Mouse (Mus musculus) macrophage (primary cell): ENCODE data around the gene Tcap. TPM values are rescaled to one million over a fixed set of nuclear protein-coding genes. Genes with fewer than 3 reads are reported as not detected.

Experiments
- H3K27ac ChIP-seq: fragments of 350-480 bp; formaldehyde crosslinking; 2 replicates; pipeline ENCODE4 v1.9.0; 2021
- H3K36me3 ChIP-seq: fragments of 350-480 bp; formaldehyde crosslinking; 2 replicates; pipeline ENCODE4 v1.9.0; 2021; ENCODE audit errors: inconsistent target
- H3K4me3 ChIP-seq: fragments of 350-480 bp; formaldehyde crosslinking; 2 replicates; pipeline ENCODE4 v1.9.0; 2021; ENCODE audit errors: inconsistent target
- H3K79me2 ChIP-seq: fragments of 350-480 bp; formaldehyde crosslinking; 2 replicates; pipeline ENCODE4 v1.9.0; 2021; ENCODE audit errors: inconsistent target
- WGBS: methylation state at CpG from one replicate; pipeline ENCODE4 v1.1.7; 2026; ENCODE audit warnings: inconsistent platforms; ENCODE audit not compliant: missing documents; 5-methylcytosine and 5-hydroxymethylcytosine counted together
- polyA plus RNA-seq: library from polyadenylated mRNA; stranded (reverse); fragments of 250-400 nt; gene quantifications from 3 replicates; pipeline ENCODE4 v1.2.4, GENCODE M21; 2018; ENCODE audit warnings: inconsistent platforms

Gene Tcap
- polyA plus RNA-seq, 1 experiment from 2014 or later, result 0.16 TPM

DNA sequence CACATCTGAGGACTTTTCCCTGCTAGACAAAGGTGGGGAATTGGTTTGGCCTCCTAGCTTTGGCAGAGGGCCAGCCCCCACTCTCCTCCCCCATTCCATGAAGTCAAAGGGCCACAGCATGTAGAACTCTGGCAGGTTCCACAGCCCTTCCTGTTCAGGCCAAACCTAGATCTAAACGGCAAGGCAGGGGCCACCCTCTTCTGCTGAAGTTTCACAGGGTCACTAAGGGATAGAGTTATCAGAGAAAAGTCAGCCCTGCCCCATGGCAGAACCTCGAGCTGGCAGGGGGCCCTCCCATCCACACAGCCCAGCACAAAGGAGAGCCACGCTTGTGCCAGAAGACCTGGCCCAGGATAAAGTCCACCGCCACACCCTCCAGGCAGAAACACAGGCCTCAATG, 11.4 kb downstream of the Tcap start:
- Histone ChIP-seq H3K27ac (no peak overlapping the region), H3K79me2 (no peaks in the 10 kb centered on the region), H3K4me3 (no peak overlapping the region), H3K36me3 (no peaks in the 10 kb centered on the region)
- 54% methylated on average over 4 of the region's 4 CpGs for WGBS

DNA sequence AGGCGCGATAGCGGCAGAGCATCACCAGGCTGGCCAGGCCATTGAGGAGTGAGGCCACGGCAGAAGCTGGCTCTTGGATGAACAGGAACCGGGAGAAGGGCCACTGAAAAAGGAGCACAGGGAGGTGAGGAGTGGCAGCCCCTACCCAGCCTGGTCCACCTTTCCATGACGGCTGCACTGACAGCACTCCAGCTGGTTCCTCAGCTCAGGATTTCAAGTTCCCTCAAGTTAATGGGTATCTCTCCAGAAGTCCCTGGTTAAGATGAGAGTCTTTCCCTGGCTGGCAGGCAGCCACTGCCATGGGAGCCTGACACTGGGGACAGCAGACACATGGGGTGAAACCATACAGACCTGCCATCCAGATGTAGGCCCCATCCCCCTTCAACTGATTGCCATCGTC, 14.3 kb downstream of the Tcap start:
- WGBS, result over 99% methylated on average over 7 of the region's 7 CpGs
- no peaks in the 10 kb centered on the region for H3K36me3 ChIP-seq
- H3K27ac ChIP-seq, result no peak overlapping the region
- H3K4me3 ChIP-seq, result no peak overlapping the region
- no peaks in the 10 kb centered on the region for H3K79me2 ChIP-seq

DNA sequence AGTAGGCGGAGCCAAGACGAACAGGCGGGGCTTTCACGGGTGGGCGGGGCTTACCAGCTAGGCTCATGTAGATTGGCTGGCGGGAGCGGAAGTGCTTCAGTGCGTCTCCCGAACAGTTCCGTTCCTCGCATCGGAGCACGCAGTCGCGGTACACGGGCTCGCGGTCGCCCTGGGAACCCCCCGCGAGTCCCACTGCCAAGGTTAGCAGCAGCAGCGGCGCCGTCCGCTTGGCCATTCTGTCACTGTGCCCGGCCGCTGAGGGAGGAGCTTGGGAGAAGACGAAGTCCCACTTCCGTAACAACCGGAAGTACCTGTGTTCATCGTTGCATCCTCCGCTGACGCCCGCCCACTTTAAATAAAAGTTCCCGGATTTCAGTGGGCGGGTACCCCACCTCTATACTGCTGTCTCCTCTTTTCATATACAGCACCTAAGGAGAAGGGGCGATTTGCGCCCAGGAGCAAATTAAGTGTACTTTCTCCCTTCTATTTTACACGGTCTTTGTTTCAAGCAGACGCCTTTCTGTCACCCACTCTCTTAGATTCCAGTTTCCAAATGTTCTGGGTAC, 16.6 kb downstream of the Tcap start, which contains the start of gene Pgap3:
TSS of gene Pgap3 (minus strand) at position 330 of the 566 bp plus-strand sequence.
- Histone ChIP-seq H3K27ac (peak within 1 kb of the TSS; percentile 33; the same call in 1 of the 2 replicates), H3K4me3 (peak within 1 kb of the TSS; percentile 51), H3K36me3 (no peaks in the 10 kb centered on the region), H3K79me2 (no peaks in the 10 kb centered on the region)
- 1% methylated on average over 40 of the region's 40 CpGs for WGBS

DNA sequence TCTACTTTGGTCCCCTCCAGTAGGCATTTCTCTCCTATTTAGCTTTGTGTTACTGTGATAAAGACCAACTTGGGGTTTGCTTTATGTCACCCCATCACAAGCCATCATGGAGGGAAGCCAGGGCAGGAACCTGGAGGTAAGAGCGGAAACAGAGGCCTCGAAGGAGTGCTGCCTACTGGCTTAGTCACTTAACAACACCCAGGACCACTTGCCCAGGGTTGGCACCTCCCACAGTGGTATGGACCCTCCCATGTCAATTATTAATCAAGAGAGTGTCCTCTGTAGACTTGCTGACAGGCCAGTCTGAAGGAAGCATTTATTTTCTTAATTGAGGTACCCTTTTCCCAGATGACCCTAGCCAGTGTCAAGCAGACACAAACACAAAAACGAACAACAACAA, 17.2 kb downstream of the Tcap start:
- no peaks in the 10 kb centered on the region for H3K36me3 ChIP-seq
- no peaks in the 10 kb centered on the region for H3K79me2 ChIP-seq
- H3K27ac ChIP-seq, result 0 out of 2 replicates have a peak overlapping the region, but pooled peaks have one; percentile 33
- H3K4me3 ChIP-seq, result peak overlapping the region; percentile 51
- WGBS, result 63% methylated on average over 2 of the region's 3 CpGs

DNA sequence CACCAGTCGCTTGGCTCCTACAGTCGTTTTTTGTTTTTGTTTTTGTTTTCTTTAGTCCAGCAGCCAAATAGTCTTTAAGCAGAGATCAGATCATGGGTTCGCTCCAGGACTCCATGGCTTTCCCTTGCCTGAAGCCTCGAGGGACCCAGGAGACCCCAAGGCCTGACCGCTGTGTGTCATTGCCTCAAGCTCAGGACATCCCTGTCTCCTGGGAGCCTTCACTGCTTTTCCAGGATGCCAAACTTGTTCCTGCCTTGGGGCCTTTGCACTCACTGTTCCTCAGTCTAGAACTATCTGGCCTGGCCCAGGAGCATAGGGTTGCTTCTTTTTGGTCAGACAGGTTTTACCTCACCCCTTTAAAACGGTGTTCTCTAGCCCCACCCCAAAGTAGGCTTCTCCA, 23.0 kb downstream of the Tcap start:
- WGBS, result 88% methylated on average over 6 of the region's 6 CpGs

DNA sequence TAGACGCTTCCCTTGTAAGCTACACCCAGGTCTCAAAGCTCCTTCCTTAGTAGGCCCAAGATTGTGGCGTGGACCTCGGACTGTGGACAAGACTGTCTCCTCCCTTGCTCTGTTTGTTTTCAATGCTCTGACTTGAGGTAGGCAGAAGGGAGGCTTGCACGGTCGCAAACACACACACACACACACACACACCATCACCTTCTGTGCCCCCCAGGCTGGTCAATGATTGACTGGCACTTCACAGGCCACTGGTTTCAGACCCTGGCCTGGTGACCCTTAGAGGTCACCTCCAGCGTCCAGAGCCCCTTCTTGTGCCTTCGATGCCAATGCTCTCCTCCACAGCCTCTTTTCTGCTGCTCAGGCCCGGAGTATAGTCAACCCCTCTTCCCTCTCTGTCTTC, 25.3 kb downstream of the Tcap start:
- no peaks in the 10 kb centered on the region for H3K79me2 ChIP-seq
- no peak overlapping the region for H3K27ac ChIP-seq
- H3K4me3 ChIP-seq, result no peak overlapping the region
- H3K36me3 ChIP-seq, result no peaks in the 10 kb centered on the region
- 84% methylated on average over 8 of the region's 8 CpGs for WGBS

More for the DNA sequence above, 23.0 kb downstream of the Tcap start:
- no peak overlapping the region for H3K4me3 ChIP-seq
- H3K79me2 ChIP-seq, result no peaks in the 10 kb centered on the region
- H3K27ac ChIP-seq, result no peak overlapping the region
- no peaks in the 10 kb centered on the region for H3K36me3 ChIP-seq

DNA sequence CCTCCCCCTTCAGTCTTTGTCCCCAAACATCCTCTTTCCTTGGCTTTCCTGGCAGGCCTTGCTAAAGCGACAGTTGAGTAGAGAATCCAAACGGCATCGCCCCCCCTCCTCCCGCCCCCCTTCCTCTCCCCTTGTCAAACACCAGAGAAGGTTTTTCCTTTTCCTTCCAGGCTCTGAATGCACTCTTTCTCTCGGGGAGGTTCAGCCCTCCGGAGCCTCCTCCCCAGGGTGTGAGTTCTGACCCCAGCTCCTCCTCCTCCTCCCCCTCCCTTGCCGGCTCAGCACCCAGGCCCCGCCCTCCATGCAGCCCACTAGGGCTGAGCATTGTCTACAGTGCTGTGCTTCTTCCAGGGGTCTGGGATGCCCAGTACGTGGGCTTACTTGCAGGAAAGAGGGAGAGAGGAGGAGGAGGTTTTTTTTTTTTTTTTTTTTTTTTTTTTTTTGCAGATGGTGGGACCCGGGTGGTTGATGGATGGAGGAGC, 25.8 kb downstream of the Tcap start:
- Histone ChIP-seq H3K79me2 (no peaks in the 10 kb centered on the region), H3K27ac (no peak overlapping the region), H3K4me3 (no peak overlapping the region), H3K36me3 (no peaks in the 10 kb centered on the region)
- 11% methylated on average over 6 of the region's 10 CpGs for WGBS

DNA sequence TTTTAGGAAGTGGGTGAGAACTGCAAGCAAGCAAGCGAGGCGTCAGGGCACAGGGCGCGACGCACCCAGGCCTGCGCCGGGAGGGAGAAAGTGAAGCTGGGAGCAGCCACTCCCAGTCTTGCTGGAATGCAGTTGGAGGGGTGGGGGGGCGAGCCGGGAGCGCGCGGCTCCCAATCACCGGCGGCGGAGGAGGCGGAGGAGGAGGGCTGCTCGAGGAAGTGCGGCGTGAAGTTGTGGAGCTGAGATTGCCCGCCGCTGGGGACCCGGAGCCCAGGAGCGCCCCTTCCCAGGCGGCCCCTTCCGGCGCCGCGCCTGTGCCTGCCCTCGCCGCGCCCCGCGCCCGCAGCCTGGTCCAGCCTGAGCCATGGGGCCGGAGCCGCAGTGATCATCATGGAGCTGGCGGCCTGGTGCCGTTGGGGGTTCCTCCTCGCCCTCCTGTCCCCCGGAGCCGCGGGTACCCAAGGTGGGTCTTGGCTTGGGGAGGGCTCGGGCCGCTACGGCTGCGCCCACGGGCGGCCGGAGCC, 28.7 kb downstream of the Tcap start, which contains the start of gene Erbb2:
TSS of gene Erbb2 (plus strand) at position 198 of the 524 bp plus-strand sequence.
- 1% methylated on average over 49 of the region's 49 CpGs for WGBS
- Histone ChIP-seq H3K36me3 (no peaks in the 10 kb centered on the region), H3K27ac (no peak within 1 kb of the TSS), H3K79me2 (no peaks in the 10 kb centered on the region), H3K4me3 (no peak within 1 kb of the TSS)

DNA sequence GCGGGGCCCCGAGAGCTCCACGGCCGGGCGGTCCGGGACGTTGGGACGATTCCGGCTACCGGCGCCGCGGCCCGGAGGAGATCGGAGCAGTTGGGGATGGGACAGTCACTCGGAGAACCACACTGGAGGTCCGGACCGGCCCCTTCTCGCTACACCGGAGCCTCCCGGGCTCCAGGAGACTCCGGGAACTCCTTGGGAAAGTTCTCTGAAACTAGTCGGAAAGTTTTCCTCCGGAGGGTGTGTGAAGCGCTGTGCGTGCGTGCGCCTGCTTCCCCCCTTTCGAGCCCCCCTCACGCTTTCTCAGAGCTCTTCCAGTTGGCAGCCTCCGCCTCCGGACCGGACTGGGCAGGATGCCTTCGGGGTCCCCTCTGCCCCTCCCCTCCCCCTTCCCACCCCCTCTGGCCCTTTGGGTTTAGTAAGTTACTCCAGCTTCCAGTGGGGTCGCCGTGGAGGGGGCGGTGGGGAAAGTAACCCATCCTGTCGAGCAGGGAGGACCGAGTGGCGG, 29.2 kb downstream of the Tcap start:
- Histone ChIP-seq H3K79me2 (no peaks in the 10 kb centered on the region), H3K4me3 (no peak overlapping the region), H3K27ac (no peak overlapping the region), H3K36me3 (no peaks in the 10 kb centered on the region)
- 1% methylated on average over 40 of the region's 40 CpGs for WGBS

DNA sequence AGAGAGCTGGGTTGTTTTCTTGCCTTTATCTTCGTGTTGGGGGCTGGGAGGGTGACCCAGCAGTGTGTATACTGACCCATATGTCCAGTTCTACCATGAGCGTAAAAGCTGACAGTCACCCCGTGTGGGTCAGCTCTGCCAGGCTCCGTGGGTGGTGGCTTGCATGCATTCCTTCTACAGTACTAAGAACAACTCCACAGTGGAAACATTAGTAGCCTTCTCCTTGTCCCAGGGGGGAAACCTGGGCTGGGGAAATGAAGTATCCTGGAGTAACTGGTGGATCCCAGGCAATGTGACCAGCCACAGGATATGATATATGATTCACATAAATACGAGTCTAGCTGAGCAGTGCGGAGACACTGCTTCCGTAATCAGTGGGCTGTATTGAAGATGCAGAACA, 30.1 kb downstream of the Tcap start:
- no peaks in the 10 kb centered on the region for H3K79me2 ChIP-seq
- H3K36me3 ChIP-seq, result no peaks in the 10 kb centered on the region
- 28% methylated on average over 7 of the region's 7 CpGs for WGBS
- H3K4me3 ChIP-seq, result no peak overlapping the region
- H3K27ac ChIP-seq, result no peak overlapping the region

DNA sequence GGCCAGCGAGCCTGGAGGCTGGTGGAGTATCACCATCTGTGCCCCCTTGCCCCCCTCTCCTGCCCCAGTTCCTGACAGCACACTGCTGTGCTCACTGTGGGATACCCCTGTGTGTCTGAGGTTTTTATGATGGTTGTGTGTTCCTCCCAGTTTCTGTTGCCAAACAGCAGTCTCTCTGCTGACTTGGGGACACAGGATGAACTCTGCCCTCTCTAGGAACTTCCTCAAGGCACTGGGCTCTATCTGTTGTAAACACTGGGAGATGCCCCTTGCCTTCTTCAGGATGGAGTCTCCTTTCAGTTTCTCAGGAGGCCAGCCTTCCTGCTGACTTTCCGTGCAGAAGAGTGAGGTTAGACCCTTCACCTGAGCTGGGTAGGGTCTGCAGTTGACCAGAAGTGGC, 30.6 kb downstream of the Tcap start:
- Histone ChIP-seq H3K4me3 (no peak overlapping the region), H3K36me3 (no peaks in the 10 kb centered on the region), H3K79me2 (no peaks in the 10 kb centered on the region), H3K27ac (no peak overlapping the region)
- WGBS, result 37% methylated on average over 2 of the region's 2 CpGs

DNA sequence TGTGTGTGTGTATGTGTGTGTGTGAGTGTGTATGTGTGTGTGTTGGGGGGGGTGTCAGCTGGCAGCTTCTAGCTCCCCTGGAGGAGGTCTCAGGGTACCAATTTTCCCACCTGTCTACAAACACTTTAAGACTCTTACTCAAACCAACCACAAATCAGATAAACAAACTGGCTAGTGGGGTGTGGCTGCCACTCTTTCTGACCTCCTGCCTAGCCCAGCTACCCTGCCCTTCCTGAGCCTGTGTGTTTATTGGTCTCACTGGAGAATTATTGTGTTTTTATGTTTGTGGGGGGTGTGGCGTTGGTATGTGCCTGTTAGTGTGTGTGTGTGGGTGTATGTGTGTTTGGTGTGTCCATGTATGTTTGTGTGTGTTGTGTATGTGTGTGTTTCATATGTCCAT, 33.5 kb downstream of the Tcap start:
- Histone ChIP-seq H3K79me2 (no peaks in the 10 kb centered on the region), H3K4me3 (no peak overlapping the region), H3K36me3 (no peaks in the 10 kb centered on the region), H3K27ac (no peak overlapping the region)
- 40% methylated on average over 1 of the region's 1 CpGs for WGBS

DNA sequence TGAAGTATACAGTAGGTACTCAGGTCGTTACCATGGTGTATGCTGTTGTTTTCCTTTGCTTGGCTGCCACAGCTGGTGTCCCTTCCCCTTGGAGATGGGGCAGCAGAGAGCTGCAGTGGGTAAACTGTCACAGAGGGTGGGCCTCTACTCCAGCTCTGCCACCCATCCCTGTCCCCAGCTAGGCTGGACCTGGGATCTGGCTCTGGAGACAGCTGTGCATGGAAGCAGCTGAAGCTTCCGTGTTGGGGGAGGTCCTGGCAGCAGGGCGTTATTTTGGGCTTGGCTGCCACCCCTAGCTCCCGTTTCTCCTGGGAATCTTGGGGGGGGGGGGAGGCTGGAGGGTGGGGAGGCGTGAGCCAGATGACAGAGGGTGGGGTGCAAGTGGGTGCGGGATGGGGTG, 34.7 kb downstream of the Tcap start:
- Histone ChIP-seq H3K36me3 (no peaks in the 10 kb centered on the region), H3K27ac (no peak overlapping the region), H3K4me3 (no peak overlapping the region), H3K79me2 (no peaks in the 10 kb centered on the region)
- 65% methylated on average over 4 of the region's 6 CpGs for WGBS

DNA sequence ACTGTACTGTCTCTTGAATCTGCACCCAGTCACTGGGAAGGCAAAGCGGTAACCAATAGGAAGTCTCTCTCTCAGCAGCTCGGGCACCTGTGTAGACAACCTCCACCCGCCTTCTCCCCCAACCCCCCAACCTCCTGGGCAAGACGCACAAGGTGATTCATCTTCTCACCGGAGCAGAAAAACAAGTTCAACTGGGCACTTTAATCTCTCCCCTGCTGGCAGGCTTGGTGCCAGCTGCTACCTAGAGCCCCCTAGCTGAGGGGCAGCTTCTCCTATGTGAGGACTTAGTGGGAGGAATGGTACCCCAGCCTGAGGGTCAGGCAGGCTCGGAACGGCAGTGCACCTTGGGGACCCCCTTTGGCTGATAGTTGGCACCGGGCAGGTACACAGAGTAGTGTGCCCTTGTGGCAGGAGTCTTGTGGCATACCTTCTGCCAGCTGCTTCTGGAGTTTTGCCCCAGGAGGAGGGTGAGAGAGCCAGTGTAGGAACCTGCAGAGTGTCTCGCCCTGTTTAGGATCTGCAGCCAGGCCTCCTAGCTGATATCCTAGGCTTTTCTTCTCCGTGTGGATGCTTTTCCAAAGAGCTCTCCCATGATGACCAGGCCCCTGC, 35.4 kb downstream of the Tcap start:
- WGBS, result 83% methylated on average over 10 of the region's 10 CpGs

DNA sequence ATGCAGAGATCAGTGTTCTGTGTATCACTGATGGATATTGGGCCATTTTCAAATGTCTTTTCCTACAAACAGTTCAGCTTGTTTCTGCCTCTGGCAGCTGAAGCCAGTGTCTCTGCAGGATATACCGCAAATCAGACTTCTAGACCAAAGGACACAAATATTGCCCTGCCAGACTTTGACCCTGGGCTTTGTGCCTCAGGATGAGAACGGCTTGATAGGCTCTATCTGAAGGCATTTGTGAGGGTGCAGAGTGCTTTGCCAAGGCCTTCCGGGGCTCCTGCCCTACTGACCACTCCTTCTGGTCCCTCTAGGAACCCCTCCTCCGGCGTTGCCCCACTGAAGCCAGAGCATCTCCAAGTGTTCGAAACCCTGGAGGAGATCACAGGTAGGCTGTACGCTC, 43.0 kb downstream of the Tcap start:
- Histone ChIP-seq H3K36me3 (no peaks in the 10 kb centered on the region), H3K27ac (no peak overlapping the region), H3K4me3 (no peak overlapping the region), H3K79me2 (no peaks in the 10 kb centered on the region)
- 91% methylated on average over 7 of the region's 7 CpGs for WGBS

More for the DNA sequence above, 35.4 kb downstream of the Tcap start:
- Histone ChIP-seq H3K79me2 (no peaks in the 10 kb centered on the region), H3K36me3 (no peaks in the 10 kb centered on the region), H3K4me3 (no peak overlapping the region), H3K27ac (no peak overlapping the region)
